Mouse (Mus musculus) naive thymus-derived CD4-positive, alpha-beta T cell, adult 2 months (primary cell): ENCODE measurements around the gene Rsph4a.
"Not testable (repeated sequence)": the region's sequence is repeated elsewhere in the genome, so short reads cannot be mapped to it uniquely, and the experiment has no call there.

Source experiments
- DNase-seq: peaks from one replicate; pipeline ENCODE4 v3.0.0-alpha.2; 2011; ENCODE audit warnings: low read depth

Rsph4a gene

DNA sequence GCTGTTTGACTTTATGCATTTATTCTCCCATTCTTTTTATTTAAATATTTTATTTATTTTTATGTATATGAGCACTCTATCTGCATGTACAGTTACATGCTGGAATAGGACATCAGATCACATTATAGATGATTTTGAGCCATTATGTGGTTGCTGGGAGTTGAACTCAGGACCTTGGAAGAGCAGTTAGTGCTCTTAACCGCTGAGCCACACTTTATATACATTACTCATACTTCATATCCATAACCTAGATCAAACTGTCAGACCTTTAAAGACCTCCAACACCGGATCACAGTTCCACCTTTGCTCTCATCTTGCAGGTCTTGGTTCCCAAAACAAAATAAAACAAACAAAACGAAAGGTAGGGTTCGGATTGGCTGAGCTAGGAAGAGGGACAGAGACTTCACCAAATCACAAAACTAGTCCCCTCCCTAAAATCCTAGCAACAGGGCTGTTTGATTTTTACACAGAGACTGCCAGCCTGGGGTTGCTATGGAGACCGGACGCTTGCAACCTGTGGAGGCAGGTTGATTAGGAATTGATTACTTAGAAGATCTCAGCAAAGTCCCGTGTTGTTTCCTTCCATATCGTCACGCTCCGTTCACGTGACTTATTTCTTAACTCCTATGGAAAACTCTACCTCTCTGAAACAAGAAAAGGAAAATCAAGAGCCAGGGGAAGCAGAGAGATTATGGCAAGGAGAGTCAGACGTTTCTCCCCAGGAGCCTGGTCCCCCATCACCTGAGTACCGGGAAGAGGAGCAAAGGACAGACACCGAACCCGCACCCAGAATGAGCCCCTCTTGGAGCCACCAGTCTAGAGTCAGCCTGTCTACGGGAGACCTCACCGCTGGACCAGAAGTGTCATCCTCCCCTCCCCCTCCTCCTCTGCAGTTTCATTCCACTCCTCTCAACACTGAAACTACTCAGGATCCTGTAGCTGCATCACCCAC, at the start of gene Rsph4a:
Gene Rsph4a, plus strand, starts transcription at position 582 of the 952 bp plus-strand sequence.
- peak; percentile 19 for DNase-seq

DNA sequence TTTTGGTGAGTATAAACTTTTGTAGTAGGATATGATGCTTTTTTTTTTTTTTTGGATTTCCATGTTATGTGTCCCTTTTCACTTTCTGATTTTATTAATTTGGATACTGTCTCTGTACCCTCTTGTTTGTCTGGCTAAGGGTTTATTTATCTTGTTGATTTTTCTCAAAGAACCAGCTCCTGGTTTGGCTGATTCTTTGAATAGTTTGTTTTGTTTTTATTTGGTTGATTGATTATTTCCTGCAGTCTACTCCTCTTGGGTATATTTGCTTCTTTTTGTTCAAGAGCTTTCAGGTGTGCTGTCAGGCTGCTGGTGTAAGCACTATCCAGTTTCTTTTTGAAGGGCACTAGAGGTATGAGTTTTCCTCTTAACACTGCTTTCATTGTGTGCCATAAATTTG, 47.5 kb upstream of the Rsph4a start, which contains the start of gene Sult3a1:
Gene Sult3a1, plus strand, starts transcription at position 301 of the 400 bp plus-strand sequence.
- DNase-seq, result no peak

DNA sequence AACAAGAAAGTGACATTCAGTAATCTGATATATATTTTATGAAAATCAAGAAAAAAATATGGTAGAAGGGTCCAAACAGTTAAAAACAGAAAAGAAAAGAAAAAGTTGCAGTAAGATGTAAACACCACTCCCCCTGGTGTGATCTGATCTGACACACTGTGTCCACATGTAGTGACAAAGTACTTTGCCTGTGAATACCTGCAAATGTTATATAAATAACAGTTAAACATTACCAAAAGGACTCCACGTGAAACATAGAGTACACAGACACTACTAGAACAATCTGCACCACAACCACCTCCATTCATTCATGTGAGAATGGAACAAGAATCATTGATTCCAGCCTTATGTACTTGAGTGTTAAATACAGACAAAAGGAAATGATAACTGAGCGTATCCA, 38.9 kb upstream of the Rsph4a start:
- DNase-seq, result no peak

DNA sequence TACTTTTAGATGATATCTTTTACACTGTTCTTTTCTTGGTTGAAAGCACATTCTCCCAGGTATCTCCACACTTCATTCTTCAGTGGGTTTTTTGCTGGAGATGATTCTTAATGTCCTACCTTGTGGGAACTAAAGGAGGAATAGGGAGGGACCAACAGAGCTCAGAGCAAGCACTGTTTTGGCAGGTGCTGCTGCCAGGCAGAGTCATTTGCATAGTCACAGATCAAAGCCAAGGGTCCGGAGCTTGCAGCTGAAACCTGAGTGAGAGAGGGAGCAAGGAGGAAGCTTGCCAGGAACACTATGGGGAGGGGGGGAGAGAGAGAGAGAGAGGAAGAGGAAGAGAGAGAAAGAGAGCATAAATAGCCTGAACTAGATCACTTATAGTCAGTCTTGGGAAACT, 34.5 kb upstream of the Rsph4a start:
- no peak for DNase-seq

DNA sequence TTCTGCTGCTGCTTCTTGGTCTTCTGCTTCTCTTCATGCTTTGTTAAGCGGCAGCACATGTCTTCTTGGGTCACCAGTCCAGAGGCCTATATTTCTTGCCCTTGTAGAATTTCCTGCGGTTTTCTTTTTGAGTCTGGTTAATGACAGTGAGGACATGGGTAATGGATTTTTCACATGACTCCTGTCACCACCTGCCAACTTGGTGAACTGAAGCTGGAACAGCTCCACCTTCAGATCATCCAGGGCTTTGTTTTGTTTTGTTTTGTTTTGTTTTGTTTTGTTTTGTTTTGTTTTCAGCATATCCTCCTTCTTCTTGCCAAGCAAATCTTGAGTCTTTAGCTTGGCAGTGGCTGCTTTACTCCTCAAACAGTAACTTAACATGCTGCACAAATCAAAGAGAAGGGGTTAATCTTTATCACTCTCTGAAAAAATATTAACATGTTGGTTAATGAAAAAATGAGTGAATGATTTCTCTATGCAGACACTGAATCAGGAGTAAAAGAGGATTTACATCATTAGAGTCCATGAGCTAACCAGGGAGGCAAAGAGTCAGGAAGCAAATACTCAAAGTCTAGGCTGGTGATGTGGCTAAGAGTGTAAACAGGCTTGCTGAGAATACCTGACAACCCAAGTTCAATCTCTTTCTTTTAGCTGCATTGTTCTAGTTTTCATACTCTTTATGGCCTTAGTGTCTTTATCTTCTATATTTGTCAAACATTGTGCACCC, 32.1 kb upstream of the Rsph4a start:
- DNase-seq, result no peak

DNA sequence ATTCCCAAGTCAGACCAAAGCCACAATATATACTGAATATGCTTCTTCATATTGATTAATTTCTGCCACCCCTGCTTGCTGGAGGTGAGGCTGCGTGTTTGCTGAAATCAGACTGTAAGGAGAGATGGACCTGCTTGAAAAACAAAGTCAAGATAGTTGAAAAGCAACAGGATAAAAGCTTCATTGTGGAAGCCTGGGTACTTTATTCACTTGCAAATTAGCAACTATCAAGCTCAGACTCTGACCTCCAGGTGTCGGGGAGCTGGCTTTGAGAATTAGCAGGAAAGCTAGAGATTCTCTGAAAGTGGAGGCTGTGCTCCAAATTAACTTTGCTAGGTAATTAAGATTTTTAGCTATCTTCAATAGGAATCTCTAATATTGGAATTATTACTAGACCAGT, 22.5 kb upstream of the Rsph4a start:
- DNase-seq, result not testable (repeated sequence)

DNA sequence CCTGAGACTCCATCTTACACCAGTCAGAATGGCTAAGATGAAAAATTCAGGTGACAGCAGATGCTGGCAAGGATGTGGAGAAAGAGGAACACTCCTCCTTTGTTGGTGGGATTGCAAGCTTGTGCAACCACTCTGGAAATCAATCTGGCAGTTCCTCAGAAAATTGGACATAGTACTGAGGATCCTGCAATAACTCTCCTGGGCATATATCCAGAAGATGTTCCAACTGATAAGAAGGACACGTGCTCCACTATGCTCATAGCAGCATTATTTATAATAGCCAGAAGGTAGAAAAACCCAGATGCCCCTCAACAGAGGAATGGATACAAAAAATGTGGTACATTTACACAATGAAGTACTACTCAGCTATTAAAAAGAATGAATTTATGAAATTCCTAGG, 3.4 kb upstream of the Rsph4a start:
- not testable (repeated sequence) for DNase-seq

DNA sequence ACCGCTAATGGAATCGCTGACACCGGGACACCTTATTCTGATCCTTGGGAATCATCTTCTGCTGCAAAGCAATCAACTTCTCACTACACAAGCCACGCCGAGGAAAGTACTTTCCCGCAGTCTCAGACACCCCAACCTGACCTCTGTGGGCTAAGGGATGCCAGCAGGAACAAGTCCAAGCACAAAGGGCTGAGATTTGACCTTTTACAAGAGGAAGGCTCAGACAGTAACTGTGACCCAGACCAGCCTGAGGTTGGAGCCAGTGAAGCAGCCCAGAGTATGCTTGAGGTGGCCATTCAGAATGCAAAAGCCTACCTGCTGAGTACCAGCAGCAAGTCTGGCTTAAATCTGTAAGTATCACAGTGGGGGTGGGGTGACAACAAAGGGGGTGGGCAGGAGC, 578 bp downstream of the Rsph4a start:
- DNase-seq, result no peak

DNA sequence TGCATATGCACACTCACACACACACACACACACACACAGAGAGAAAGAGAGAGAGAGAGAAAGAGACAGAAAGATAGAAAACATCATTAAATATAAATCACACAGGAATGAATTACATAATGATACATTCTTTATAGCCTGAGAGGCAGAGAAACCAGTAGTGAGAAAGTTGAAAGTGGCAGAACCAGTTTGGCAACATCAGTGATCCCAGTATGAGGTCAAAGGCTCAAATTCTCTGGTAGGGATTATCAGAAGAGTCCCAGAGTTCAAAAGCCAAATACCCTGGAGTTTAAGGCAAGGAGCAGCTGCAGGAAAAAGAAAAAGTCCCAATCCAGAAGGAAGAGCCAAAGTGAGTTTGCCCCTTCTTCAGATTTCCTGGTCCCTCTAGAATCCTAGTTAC, 35.8 kb downstream of the Rsph4a start:
- no peak for DNase-seq

DNA sequence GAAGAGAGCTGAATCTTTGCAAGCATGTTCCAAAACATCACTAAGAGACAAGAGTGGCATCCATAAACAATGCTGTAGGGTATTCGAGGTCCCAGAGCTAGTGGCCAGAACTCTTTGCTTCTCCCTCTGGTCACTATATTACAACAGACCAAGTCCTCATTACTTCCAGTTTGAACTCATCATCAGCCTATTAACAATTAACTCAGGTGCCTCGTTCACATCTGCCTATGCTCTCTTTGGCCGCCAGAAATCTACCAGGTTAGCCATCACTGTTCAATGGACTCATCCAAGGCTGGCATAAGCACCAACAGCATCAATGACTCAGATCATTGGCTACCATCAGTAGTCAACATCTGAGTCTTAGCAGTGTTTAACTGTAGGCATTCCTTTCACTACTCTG, 40.5 kb downstream of the Rsph4a start:
- DNase-seq, result no peak

DNA sequence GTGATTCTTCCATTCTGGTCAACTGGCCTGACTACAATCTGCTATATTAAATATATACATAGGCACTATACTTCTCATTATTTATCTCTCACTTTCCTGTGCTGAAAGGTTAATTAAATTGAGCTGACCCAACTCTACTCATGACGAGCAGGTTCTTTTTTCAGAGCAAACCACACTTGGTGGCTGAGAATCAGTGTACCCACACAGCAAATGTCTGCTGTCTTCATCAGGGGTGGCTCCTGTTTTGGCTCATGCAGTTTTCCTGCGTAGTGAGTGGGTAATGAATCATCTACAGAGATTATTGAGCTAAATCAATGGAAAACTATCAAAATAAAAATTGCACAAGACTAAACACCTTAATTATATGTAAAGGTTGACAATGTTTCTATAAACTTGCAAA, 41.4 kb downstream of the Rsph4a start:
- no peak for DNase-seq

DNA sequence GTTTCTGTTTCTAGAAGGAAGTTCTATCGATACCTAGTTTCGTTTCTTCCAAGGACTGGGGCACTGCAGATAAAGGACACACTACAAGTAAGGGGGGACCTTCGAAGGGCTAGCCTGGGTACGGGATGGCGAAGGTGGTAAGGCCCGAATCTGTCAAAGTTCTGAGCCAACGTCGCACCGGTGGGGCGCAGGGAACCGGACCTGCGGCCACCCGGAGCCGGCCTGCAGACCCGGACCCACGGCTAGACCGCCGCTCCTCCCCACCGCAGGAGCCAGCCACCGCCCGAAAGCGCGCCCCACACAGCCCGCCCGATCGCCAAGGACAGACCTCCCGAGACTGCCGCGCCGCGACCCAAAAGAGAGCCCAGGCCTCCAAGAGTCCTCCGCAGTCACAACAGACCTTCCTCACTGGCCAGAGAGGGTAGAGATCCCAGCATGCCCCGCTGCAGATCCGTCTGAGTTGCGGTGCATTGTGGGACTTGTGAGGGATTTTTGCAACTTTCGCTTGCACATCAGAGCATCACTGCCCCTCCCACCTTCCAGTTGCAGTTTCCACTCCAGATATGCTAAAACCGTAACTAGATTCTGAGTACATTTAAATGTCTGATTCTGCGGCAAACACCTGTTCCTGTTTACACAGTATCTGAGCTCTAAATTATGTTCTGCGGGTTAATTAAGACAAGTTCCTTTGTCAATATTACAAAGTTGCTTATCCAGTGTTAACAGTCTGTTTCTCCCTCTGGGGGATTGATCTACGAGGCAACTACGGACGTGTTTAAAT, 46.1 kb downstream of the Rsph4a start, which contains the start of gene Zup1:
Gene Zup1, minus strand, starts transcription at position 467 of the 781 bp plus-strand sequence.
- DNase-seq, result peak; percentile 92

DNA sequence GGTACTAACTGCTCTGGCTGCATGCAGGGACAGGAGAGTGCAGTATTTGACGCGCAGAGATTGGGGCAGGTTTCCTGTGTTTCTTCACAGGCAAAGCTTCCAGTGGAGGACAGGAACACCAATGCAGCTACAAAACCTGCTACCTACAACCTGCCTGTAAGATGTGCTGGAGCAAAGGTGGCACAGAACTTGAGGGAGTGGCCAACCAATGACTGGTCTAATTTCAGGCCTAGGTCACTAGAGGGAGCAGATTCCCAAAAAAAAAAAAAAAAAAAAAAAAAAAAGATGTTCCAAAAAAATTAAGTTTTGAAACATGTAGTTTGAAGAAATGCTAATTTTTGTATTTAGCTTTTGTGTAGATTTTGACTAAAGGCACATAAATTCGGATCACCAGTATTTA, 47.6 kb downstream of the Rsph4a start:
- no peak for DNase-seq
